Mouse (Mus musculus): ENCODE measurements around the gene Abraxas2.

Gene Abraxas2

DNA sequence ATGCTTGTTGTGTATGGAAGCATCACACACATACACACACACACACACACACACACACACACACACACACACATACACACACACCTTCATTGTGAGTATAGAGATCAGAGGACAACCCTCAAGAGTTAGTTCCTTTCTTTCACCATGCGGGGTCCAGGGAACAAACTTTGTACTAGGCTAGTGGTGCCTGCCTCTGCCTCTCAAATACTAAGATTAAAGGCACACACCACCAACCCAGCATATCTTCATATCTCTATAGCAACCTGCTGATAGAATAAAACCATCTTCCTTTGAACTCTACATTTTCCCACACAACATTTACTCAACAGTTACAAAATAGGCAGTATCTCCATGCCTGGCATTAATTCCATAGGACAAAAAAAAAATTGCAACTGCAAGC, 2.9 kb upstream of the Abraxas2 start:
- no peak for DNase-seq

DNA sequence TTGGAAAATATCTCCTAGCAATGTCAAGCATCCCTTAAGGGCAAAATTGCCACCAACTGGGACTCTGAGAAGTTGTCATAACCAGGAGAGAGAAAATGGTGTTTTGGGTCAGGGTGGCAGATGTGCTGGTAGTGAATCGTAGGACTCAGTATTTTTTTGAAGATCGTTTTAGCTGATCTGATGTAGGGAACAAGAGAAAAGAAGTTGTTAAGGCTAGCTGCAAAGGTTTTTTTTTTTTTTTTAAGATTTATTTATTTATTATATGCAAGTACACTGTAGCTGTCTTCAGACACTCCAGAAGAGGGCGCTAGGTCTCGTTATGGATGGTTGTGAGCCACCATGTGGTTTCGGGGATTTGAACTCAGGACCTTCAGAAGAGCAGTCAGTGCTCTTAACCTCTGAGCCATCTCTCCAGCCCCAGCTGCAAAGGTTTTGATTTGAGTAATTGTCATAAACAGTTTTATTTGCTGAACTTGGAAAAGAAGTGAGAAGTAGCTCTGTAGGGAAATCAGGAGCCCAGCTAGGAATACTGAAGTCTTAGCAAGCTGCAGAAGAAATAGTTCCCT, 899 bp upstream of the Abraxas2 start:
- DNase-seq = peak; percentile 86

DNA sequence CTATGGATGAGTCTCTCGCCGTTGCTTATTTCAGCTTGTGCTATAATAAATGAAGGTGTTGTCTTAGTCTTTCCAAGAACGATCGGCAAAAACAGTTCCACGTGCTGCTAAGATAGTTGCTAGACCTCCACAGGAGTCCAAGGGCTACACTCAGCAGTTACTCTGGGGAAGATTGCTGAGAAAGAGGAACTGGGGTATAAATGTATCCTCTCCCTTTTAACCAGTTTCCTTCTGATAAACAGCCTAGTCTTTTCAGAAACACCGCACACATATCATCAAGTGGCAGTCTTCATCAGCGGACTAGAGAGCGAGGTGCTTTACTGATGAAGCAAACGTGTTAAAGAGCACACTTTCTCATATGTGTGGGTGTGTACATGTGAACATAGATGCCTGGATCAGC, 7.3 kb downstream of the Abraxas2 start:
- no peak for DNase-seq

DNA sequence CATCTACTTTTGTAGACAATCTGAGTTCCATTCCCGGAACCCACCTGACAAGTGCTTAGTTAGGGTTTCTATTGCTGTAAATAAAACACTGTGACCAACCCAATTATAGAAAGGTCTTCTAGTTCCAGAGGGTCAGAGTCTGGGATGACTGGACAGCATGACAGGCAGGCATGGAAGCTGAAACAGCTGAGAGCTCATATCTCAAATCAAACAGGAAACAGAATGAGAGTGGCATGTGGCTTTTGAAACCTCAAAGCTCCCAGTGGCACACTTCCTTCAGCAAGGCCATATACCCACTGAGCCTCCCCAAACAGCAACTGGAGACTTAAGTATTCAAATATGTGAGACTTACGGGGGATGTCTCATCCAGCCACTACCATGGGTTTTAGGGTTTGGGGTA, 14.0 kb downstream of the Abraxas2 start:
- DNase-seq = no peak

GRCm38 (mm10) chr7:132875391-132876086, 16.5 kb downstream of the Abraxas2 start:
- DNase-seq = no peak

DNA sequence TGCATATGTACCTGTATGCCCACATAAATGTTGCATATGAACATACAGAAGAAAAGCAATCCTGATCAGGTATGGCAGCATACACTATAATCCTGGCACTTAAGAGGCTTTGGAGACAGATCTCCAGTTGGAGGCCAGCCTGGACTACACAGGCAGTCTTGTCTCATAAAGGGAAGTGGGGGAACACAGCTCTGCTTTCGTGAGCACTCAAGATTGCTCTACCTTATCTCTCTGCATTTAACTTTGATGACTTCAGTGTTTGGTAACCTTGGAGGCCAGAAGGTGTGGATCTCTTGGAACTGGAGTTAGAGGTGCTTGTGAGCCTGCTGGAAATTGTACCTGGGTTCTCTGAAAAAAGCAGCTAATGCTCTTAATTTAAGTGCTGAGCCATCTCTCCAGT, 21.3 kb downstream of the Abraxas2 start:
- no peak for DNase-seq

- DNase-seq = no peak
Observed at GRCm38 (mm10) chr7:132882343-132882742, 23.3 kb downstream of the Abraxas2 start.

- DNase-seq = peak; percentile 43
Observed at GRCm38 (mm10) chr7:132884031-132884430, 25.0 kb downstream of the Abraxas2 start.

- DNase-seq = peak; percentile 76
Observed at GRCm38 (mm10) chr7:132887019-132887804, 28.2 kb downstream of the Abraxas2 start.

DNA sequence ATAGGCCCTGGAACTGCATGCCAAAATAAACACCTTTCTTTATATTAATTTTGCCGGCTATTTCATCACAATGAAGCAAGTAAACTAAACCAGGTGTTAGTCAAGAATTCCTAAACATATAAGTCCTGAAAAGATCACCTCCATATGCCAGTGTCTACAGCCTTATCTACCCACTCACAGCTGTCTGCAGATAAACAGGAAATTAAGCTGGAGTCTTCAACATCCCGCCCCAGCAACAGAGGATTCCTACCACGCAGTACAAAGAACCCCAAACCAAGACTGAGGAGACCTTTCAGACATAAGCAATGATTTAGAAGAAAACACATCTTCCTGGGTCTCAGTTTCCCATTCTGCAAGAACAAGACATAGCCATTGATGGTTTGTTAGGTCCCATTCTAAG, 29.0 kb downstream of the Abraxas2 start:
- no peak for DNase-seq

DNA sequence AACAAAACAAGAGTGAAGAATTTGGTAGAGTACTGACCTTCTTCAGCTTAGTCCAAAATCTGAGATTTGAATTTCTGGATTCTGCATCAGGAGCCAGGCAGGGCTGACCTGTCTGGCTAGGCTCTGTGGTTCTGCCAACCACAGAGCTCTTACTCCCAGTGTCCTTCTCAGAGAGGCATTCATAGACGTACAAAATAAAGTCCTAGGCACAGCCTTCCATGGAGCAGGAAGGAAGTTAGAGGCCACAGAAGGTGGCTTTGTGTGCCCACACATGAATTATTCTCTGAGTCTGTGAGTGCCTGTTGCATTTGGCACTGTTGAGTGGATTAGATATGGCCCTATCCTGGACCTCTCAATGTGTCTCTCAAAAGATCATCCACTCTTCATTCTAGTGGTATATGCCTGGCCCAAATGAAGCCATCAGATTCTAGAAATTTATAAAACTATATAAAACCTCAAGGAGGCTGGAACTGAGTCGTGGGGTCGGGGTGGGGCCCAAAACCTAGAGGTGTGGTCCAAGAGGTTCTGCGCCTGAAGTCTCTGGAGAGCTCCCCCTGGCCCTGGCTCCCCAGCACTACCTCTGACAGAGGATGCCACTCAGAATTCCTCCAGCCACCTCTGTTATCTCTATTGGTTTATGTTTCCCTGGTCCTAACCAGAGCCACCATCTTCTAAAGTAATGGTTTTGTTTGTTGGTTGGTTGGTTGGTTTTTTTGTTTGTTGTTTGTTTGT, 29.7 kb downstream of the Abraxas2 start:
- peak; percentile 54 for DNase-seq

GRCm38 (mm10) chr7:132889691-132890090, 30.7 kb downstream of the Abraxas2 start:
- DNase-seq = peak; percentile 64

DNA sequence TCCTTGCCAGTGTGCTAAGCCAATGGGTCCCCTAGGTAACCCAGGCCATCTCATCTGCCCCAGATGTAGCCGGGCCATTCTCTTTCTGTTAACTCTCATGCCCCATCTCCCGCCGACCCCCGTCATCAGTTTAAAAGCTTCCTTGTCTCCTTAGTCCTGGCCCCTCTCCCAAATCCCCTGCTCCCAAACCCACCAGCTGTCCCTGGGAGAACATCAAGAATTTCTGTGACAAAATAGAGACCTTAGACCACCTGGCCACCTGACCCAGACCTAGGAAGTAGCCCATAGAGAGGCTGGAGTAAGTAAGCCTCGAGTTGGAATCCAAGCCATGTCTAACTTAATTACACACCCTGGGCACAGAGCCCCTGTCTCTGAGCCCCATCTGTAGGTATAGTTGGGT, 31.2 kb downstream of the Abraxas2 start:
- peak; percentile 82 for DNase-seq

GRCm38 (mm10) chr7:132891561-132892310, 32.7 kb downstream of the Abraxas2 start:
- peak; percentile 89 for DNase-seq

DNA sequence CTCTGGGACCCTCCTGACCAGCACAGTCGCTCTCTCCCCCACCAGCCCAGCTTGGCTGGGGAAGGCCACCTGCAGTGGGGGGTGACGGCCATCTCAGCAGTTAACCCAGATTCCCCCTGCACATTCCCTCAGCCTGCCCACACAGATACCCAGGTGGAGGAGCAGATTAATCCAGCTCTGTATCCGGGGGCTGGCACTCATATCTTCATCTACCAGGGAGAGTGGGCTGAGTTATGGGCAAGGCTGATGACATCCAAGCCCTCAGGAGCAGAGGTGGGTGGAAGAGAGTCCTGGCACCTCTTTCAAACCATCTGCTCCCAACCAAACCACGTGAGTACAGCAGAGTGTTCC, 33.3 kb downstream of the Abraxas2 start:
- DNase-seq = no peak

- DNase-seq = peak; percentile 37
Observed at GRCm38 (mm10) chr7:132892806-132893205, 33.8 kb downstream of the Abraxas2 start.

DNA sequence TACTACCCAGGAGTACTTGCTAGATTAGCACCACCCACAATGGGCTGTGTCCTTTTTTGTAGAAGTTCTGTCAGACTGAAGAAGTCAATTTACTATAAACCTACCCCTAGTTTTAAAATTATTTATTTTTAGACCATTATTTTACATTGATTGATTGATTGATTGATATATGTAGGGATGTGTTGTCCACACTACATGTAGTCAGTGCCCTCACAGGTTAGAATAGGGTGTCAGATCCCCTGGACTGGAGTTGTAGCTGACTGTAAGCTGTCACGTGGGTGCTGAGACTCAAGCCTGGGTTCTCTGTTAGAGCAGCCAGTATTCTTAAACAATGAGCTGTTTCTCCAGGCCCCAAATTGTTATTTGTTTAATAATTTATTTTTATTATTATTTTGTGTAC, 34.3 kb downstream of the Abraxas2 start:
- DNase-seq = peak; percentile 55

GRCm38 (mm10) chr7:132894841-132895555, 36.0 kb downstream of the Abraxas2 start:
- DNase-seq = peak; percentile 89

DNA sequence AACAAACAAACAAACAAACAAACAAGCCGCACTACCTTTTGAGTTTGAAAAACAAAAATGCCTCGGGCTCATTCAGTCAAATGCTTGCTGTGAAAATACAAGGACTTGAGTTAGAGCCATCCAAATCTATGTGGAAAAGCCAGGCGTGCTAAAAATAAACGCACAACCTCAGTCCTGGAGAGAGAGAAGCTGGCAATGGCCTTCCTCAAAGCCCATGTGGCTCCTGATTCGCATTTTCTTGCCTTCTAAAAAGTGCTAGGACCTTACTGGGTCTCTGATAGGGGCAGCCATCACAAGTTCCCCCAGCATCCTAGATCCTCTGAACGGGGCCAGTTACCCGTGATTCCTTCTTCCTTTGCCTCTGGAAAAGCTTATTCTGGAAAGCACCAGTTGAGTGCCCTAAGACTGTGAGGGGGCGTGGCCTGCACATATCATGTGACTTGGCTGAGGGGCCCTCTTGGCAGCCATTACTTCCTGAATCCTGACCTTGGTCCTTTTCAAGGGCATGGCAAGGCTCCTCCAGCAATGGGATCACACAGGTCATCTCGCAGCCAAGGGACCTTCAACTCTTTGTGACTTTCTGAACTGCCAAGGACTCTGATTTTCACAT, 37.3 kb downstream of the Abraxas2 start:
- DNase-seq = peak; percentile 92

DNA sequence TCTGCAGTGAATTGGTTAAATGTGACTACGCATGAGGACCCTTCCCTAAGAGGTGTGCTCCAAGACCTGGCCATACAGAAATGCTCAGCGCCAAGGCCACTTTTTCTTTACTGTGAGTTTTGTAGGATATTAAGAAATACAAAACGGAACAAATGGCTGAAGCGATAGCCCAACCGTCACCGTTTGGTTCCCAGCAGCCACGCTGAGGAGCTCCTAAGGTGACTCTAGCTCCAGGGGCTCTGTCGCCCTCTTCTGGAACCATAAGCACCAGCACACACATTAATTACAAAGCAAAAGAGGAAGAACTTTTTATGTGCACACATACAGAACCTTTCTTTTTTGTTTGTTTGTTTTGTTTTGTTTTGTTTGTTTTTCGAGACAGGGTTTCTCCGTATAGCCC, 38.2 kb downstream of the Abraxas2 start:
- peak; percentile 81 for DNase-seq

GRCm38 (mm10) chr7:132898234-132898633, 39.2 kb downstream of the Abraxas2 start:
- DNase-seq = peak; percentile 81

Measured in heart, adult 11 months (tissue).